Mouse (Mus musculus): ENCODE data around the gene Stk38. TPM values are rescaled to one million over a fixed set of nuclear protein-coding genes. Genes with fewer than 3 reads are reported as not detected.
A peak's percentile ranks its signal among the peaks of the same experiment; 100 is the strongest.

The Stk38 gene
- total and polyA plus RNA-seq, 3 experiments = 14.4 to 290 (median 49.3) TPM

- Histone ChIP-seq H3K9me3 (replicated peaks; ENCODE audit: insufficient read depth, low read length) (no peaks in the 10 kb centered on the region), H3K4me3 (ENCODE audit: control insufficient read depth in 1 of 2, insufficient read depth in 1 of 2, low read depth in 2 of 2, low read length in 2 of 2) (peak overlapping the region; percentile 5), H3K36me3 (ENCODE audit: control insufficient read depth in 1 of 2, insufficient read depth in 2 of 2, low read length in 2 of 2) (peaks cover 0 to 6% of the 10 kb centered on the region in 2 experiments; a peak in 2 of 4 replicates), H3K79me2 (ENCODE audit: control insufficient read depth, insufficient read depth, low read length, poor library complexity) (no peaks in the 10 kb centered on the region), H3K9ac (ENCODE audit: control insufficient read depth, low read depth, low read length, poor library complexity, severe bottlenecking) (peak overlapping the region; percentile 58), H3K27me3 (ENCODE audit: control insufficient read depth in 1 of 2, insufficient read depth in 2 of 2, low read length in 2 of 2) (no peaks in the 10 kb centered on the region), H3K27ac (ENCODE audit: control insufficient read depth, low read depth, low read length) (peak overlapping the region; percentile 61), H3K4me1 (ENCODE audit: control insufficient read depth in 1 of 2, insufficient read depth in 2 of 2, low read length in 2 of 2) (no peaks in the 10 kb centered on the region)
- DNase-seq (ENCODE audit: low read depth, low spot score) = peak; percentile 84
- peak; percentile 31 for TF ChIP-seq NELFE (IDR thresholded peaks at IDR 0.05; ENCODE audit: low read depth, low read length)
- TF ChIP-seq TCF12 (IDR thresholded peaks at IDR 0.05; ENCODE audit: low read depth, low read length) = peak; percentile 35; the same call in 1 of the 2 replicates
- TF ChIP-seq RAD21 (IDR thresholded peaks at IDR 0.05; ENCODE audit: low read depth, low read length) = no peak
- TF ChIP-seq ELF1 (IDR thresholded peaks at IDR 0.05; ENCODE audit: low read depth, low read length) = 0 out of 2 replicates have a peak, but pooled peaks have one; percentile 32
- peak; percentile 54 for TF ChIP-seq MAX (IDR thresholded peaks at IDR 0.05; ENCODE audit: low read length)
- peak; percentile 52; the same call in 1 of the 2 replicates for TF ChIP-seq RCOR1 (IDR thresholded peaks at IDR 0.05; ENCODE audit: low read depth, low read length)
- 0 out of 2 replicates have a peak, but pooled peaks have one; percentile 19 for TF ChIP-seq HCFC1 (IDR thresholded peaks at IDR 0.05; ENCODE audit: low read depth, low read length)
- peak; percentile 59; the same call in 1 of the 2 replicates for TF ChIP-seq ETS1 (IDR thresholded peaks at IDR 0.05; ENCODE audit: low read depth, low read length)
- no peak for TF ChIP-seq SMC3 (IDR thresholded peaks at IDR 0.05; ENCODE audit: low read depth, low read length)
- no peak for TF ChIP-seq CHD1 (IDR thresholded peaks at IDR 0.05; ENCODE audit: low read depth, low read length)
- TF ChIP-seq POLR2A (IDR thresholded peaks at IDR 0.05; ENCODE audit: control insufficient read depth in 1 of 2, insufficient read depth in 1 of 2, low read depth in 1 of 2, low read length in 2 of 2, poor library complexity in 1 of 2) = 0 out of 4 replicates have a peak, but pooled peaks of 1 of the 2 experiments have one; percentile 18
Measured at GRCm38 (mm10) chr17:29024047-29024892, 16.5 kb upstream of the Stk38 start.

- H3K4me1 ChIP-seq (ENCODE audit: control insufficient read depth in 1 of 2, insufficient read depth in 2 of 2, low read length in 2 of 2) = no peaks in the 10 kb centered on the region
- TF ChIP-seq ZMIZ1 (IDR thresholded peaks at IDR 0.05; ENCODE audit: low read depth, low read length) = no peak
- no peak for TF ChIP-seq POLR2AphosphoS2 (IDR thresholded peaks at IDR 0.05; ENCODE audit: low read length)
- no peak for TF ChIP-seq RAD21 (IDR thresholded peaks at IDR 0.05; ENCODE audit: low read depth, low read length)
- no peak for TF ChIP-seq POLR2A (IDR thresholded peaks at IDR 0.05; ENCODE audit: control insufficient read depth in 1 of 2, insufficient read depth in 1 of 2, low read depth in 1 of 2, low read length in 2 of 2, poor library complexity in 1 of 2)
- TF ChIP-seq NRF1 (IDR thresholded peaks at IDR 0.05; ENCODE audit: insufficient read depth, low read depth, low read length, poor library complexity, severe bottlenecking) = no peak
- no peak for TF ChIP-seq ETS1 (IDR thresholded peaks at IDR 0.05; ENCODE audit: low read depth, low read length)
- no peak for TF ChIP-seq CHD1 (IDR thresholded peaks at IDR 0.05; ENCODE audit: low read depth, low read length)
- TF ChIP-seq NELFE (IDR thresholded peaks at IDR 0.05; ENCODE audit: low read depth, low read length) = no peak
- TF ChIP-seq HCFC1 (IDR thresholded peaks at IDR 0.05; ENCODE audit: low read depth, low read length) = no peak
- TF ChIP-seq GATA1 (IDR thresholded peaks at IDR 0.05; ENCODE audit: low read depth, low read length) = no peak
- no peak for TF ChIP-seq KAT2A (conservative IDR thresholded peaks at IDR 0.05; ENCODE audit: low read depth, low read length)
- TF ChIP-seq UBTF (IDR thresholded peaks at IDR 0.05; ENCODE audit: borderline replicate concordance, insufficient read depth, low read depth, low read length) = no peak
- no peak for TF ChIP-seq SMC3 (IDR thresholded peaks at IDR 0.05; ENCODE audit: low read depth, low read length)
- no peak for TF ChIP-seq ELF1 (IDR thresholded peaks at IDR 0.05; ENCODE audit: low read depth, low read length)
- no peak for DNase-seq (ENCODE audit: low read depth, low spot score)
Measured at GRCm38 (mm10) chr17:29023346-29023745, 15.6 kb upstream of the Stk38 start.

More at GRCm38 (mm10) chr17:29023346-29023745, 15.6 kb upstream of the Stk38 start:
- Histone ChIP-seq H3K79me2 (ENCODE audit: control insufficient read depth, insufficient read depth, low read length, poor library complexity) (no peaks in the 10 kb centered on the region), H3K9ac (ENCODE audit: control insufficient read depth, low read depth, low read length, poor library complexity, severe bottlenecking) (no peak overlapping the region), H3K4me3 (ENCODE audit: control insufficient read depth in 1 of 2, insufficient read depth in 1 of 2, low read depth in 2 of 2, low read length in 2 of 2) (no peak overlapping the region), H3K36me3 (ENCODE audit: control insufficient read depth in 1 of 2, insufficient read depth in 2 of 2, low read length in 2 of 2) (peaks cover 0 to 6% of the 10 kb centered on the region in 2 experiments; a peak in 2 of 4 replicates), H3K27ac (ENCODE audit: control insufficient read depth, low read depth, low read length) (no peak overlapping the region), H3K27me3 (ENCODE audit: control insufficient read depth in 1 of 2, insufficient read depth in 2 of 2, low read length in 2 of 2) (no peaks in the 10 kb centered on the region), H3K9me3 (replicated peaks; ENCODE audit: insufficient read depth, low read length) (no peaks in the 10 kb centered on the region)
